Mouse (Mus musculus): Measurements from ENCODE around the gene Gcnt4.

DNA sequence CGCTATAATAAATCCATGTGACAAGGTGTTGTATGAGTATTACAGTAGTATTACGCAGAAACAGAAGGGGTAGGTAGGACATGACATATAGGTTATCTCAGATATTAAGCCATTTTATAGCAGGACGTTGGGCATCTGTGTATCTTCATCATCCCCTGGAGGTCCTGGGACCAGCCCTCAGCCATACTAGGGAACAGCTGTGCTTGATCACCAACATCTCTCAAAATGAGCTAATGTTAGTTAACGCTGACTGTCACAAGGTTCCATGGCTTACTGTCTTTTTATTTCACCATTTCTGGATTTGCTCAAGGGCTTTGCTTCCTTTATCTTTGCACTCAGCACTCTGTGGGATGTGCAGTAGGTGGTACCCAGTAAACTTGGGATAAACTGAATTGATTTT lies 21.3 kb downstream of the Gcnt4 start:
- no peak for TF ChIP-seq POLR2A (IDR thresholded peaks at IDR 0.05; ENCODE audit: extremely low read depth, insufficient read depth, low read length)
- no peak for TF ChIP-seq CTCF (IDR thresholded peaks at IDR 0.05; ENCODE audit: extremely low read depth, insufficient read depth, low read length)

All from cortical plate, adult 2 months (tissue).